Mouse (Mus musculus) liver, postnatal 0 days (tissue): ENCODE results near the gene Lrig3. TPM values are rescaled to one million over a fixed set of nuclear protein-coding genes. Genes with fewer than 3 reads are reported as not detected.

Experiments
- ATAC-seq: fragments of 200-750 bp; cut with Nextera tagmentation; 2 replicates; pipeline ENCODE4 v1.8.0; 2017; ENCODE audit warnings: mild to moderate bottlenecking, moderate library complexity
- DNase-seq: peaks from one replicate; pipeline ENCODE4 v3.0.0-alpha.2; 2016
- H3K27ac ChIP-seq: fragments of 300-500 bp; sonication (generic); 2 replicates; pipeline ENCODE4 v1.5.1; 2014; ENCODE audit warnings: antibody characterized with exemption, moderate library complexity, mild to moderate bottlenecking, low read depth
- H3K27me3 ChIP-seq: fragments of 300-500 bp; sonication (generic); 2 replicates; pipeline ENCODE4 v1.6.1; 2014; ENCODE audit warnings: low read length, control low read depth, mixed read lengths; ENCODE audit not compliant: insufficient read depth
- H3K36me3 ChIP-seq: fragments of 300-500 bp; sonication (generic); replicated peaks from 2 replicates; pipeline ENCODE4 v1.6.1; 2014; ENCODE audit warnings: mild to moderate bottlenecking, control low read depth, low read length, moderate library complexity, mixed read lengths; ENCODE audit not compliant: insufficient read depth
- H3K4me1 ChIP-seq: fragments of 300-500 bp; sonication (generic); 2 replicates; pipeline ENCODE4 v1.6.1; 2014; ENCODE audit warnings: antibody characterized with exemption, mild to moderate bottlenecking, control low read depth; ENCODE audit not compliant: insufficient read depth
- H3K4me2 ChIP-seq: fragments of 300-500 bp; sonication (generic); 2 replicates; pipeline ENCODE4 v1.6.1; 2014; ENCODE audit warnings: low read depth, mild to moderate bottlenecking, low read length, moderate library complexity, mixed read lengths
- H3K4me3 ChIP-seq: fragments of 300-500 bp; sonication (generic); 2 replicates; pipeline ENCODE4 v1.5.1; 2014; ENCODE audit warnings: low read depth, low read length
- H3K9ac ChIP-seq: fragments of 300-500 bp; sonication (generic); replicated peaks from 2 replicates; pipeline ENCODE4 v1.6.1; 2014; ENCODE audit warnings: mild to moderate bottlenecking, moderate library complexity
- H3K9me3 ChIP-seq: fragments of 300-500 bp; sonication (generic); 2 replicates; pipeline ENCODE4 v1.6.1; 2016; ENCODE audit warnings: mild to moderate bottlenecking, control low read depth, low read length, mixed read lengths
- CTCF ChIP-seq: sonication (generic); IDR thresholded peaks from 2 replicates; pipeline ENCODE4 v1.5.1; 2016; ENCODE audit warnings: antibody characterized with exemption, low read depth
- EP300 ChIP-seq: IDR thresholded peaks from 2 replicates; pipeline ENCODE4 v1.6.1; 2016; ENCODE audit warnings: antibody characterized with exemption, low read depth, mild to moderate bottlenecking
- WGBS: fragments of 180-500 bp; shearing (Covaris S2); extraction: QIAGEN DNeasy Blood & Tissue Kit; methylation state at CpG from one replicate; pipeline ENCODE4 v1.1.7; 2014; ENCODE audit not compliant: insufficient replicate concordance; 5-methylcytosine and 5-hydroxymethylcytosine counted together
- polyA plus RNA-seq: library from polyadenylated mRNA; unstranded; fragments of >200 nt; fragmentation: Nextera tagmentation; extraction: Ambion mirVana; gene quantifications from 2 replicates; pipeline ENCODE4 v1.2.1, GENCODE M21; 2015

Lrig3 gene
- polyA plus RNA-seq, 1 experiment from 2014 or later, result 0.94 TPM

DNA sequence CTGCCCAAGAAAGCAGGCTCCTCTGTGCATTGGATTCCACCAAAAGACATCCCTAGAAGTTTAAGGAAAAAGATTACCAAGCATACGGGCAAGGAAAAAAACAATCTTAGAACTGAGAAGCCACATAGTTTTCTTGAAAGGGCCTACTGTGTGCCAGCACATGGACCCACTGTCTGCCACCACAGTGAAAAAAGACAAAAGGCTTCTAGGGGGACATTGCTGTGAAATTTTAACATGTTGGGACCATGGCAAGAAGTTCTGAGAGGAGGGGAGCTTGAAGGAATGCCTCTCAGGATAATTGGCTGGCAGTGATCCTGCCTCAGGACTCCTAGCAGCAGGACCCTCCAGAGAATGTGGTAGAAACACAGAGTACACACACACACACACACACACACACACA lies 19.8 kb downstream of the Lrig3 start:
- 83% methylated on average over 1 of the region's 1 CpGs for WGBS
- Histone ChIP-seq H3K4me3 (no peak overlapping the region), H3K9me3 (no peaks in the 10 kb centered on the region), H3K4me1 (no peaks in the 10 kb centered on the region), H3K4me2 (no peak overlapping the region), H3K9ac (no peak overlapping the region), H3K27ac (no peak overlapping the region), H3K36me3 (no peaks in the 10 kb centered on the region), H3K27me3 (no peaks in the 10 kb centered on the region)
- ATAC-seq, result no peak
- DNase-seq, result no peak
- TF ChIP-seq EP300 (no peak), CTCF (no peak)

- H3K36me3 ChIP-seq, result no peaks in the 10 kb centered on the region
- no peak for DNase-seq
- no peaks in the 10 kb centered on the region for H3K9me3 ChIP-seq
- no peaks in the 10 kb centered on the region for H3K4me1 ChIP-seq
- no peak overlapping the region for H3K9ac ChIP-seq
- no peak overlapping the region for H3K4me2 ChIP-seq
- no peak for ATAC-seq
- H3K27me3 ChIP-seq, result no peaks in the 10 kb centered on the region
- no peak overlapping the region for H3K27ac ChIP-seq
- TF ChIP-seq CTCF, result no peak
- TF ChIP-seq EP300, result no peak
- WGBS, result 80% methylated on average over 9 of the region's 9 CpGs
- H3K4me3 ChIP-seq, result no peak overlapping the region
Measured at GRCm38 (mm10) chr10:125986443-125986842, 20.5 kb downstream of the Lrig3 start.

- no peak for DNase-seq
- no peak for ATAC-seq
- Histone ChIP-seq H3K4me3 (no peak overlapping the region), H3K9me3 (no peaks in the 10 kb centered on the region), H3K9ac (no peak overlapping the region), H3K4me2 (no peak overlapping the region), H3K36me3 (no peaks in the 10 kb centered on the region), H3K27ac (no peak overlapping the region), H3K4me1 (no peaks in the 10 kb centered on the region), H3K27me3 (no peaks in the 10 kb centered on the region)
- 70% methylated on average over 6 of the region's 6 CpGs for WGBS
- TF ChIP-seq CTCF (no peak), EP300 (no peak)
Measured at GRCm38 (mm10) chr10:125987307-125987706, 21.3 kb downstream of the Lrig3 start.

DNA sequence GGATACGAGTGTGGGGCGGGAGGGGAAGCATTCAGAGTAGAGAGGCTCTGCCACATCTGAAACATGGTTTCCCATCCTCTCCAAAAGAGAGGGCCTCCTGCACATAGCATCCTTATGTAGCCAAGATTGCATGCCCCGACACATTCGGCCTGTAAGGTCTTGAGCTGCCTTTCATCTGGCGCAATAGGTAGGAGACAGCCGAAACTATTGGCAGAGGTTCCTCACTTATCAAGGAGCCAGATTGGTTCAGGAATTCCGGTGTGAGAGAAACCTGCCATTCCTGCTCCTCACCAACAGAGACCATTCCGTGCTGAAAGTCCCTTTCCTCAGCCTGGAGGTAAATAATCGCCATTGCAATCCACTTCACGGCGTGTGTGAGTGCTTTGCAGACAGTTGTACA lies 22.1 kb downstream of the Lrig3 start:
- Histone ChIP-seq H3K36me3 (no peaks in the 10 kb centered on the region), H3K4me1 (no peaks in the 10 kb centered on the region), H3K27ac (no peak overlapping the region), H3K9me3 (no peaks in the 10 kb centered on the region), H3K27me3 (no peaks in the 10 kb centered on the region), H3K4me3 (no peak overlapping the region), H3K4me2 (no peak overlapping the region), H3K9ac (no peak overlapping the region)
- no peak for DNase-seq
- no peak for ATAC-seq
- TF ChIP-seq CTCF (no peak), EP300 (no peak)
- WGBS, result 82% methylated on average over 11 of the region's 11 CpGs

DNA sequence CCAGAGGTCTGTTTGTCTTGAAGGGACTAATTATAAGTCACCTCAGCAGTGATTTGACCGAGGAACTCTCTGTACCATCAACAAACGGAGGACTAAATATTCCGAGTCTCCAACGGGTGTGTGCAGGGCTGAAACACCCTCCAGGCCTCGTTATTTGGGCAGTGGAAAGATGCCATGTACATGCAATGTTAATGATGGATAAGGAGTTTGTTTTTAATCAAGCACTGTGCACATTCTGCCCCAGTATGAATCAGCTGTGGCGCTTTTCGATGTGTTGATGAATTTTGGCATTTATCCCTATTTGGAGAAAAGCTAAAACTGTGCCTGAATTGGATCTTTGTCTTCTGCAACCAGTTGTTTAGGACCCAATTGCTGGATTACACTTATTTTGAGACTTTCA lies 23.9 kb downstream of the Lrig3 start:
- TF ChIP-seq EP300 (no peak), CTCF (no peak)
- Histone ChIP-seq H3K4me3 (no peak overlapping the region), H3K4me2 (no peak overlapping the region), H3K27me3 (no peaks in the 10 kb centered on the region), H3K4me1 (no peaks in the 10 kb centered on the region), H3K9me3 (no peaks in the 10 kb centered on the region), H3K27ac (no peak overlapping the region), H3K36me3 (no peaks in the 10 kb centered on the region), H3K9ac (no peak overlapping the region)
- no peak for DNase-seq
- no peak for ATAC-seq
- WGBS, result 80% methylated on average over 7 of the region's 7 CpGs

GRCm38 (mm10) chr10:125990394-125990793 lies 24.4 kb downstream of the Lrig3 start:
- no peaks in the 10 kb centered on the region for H3K27me3 ChIP-seq
- 74% methylated on average over 5 of the region's 5 CpGs for WGBS

GRCm38 (mm10) chr10:125991819-125992218 lies 25.9 kb downstream of the Lrig3 start:
- Histone ChIP-seq H3K9ac (no peak overlapping the region), H3K27ac (no peak overlapping the region), H3K9me3 (no peaks in the 10 kb centered on the region), H3K27me3 (no peaks in the 10 kb centered on the region), H3K4me1 (no peaks in the 10 kb centered on the region), H3K4me3 (no peak overlapping the region), H3K36me3 (no peaks in the 10 kb centered on the region), H3K4me2 (no peak overlapping the region)
- WGBS, result 85% methylated on average over 7 of the region's 7 CpGs
- no peak for TF ChIP-seq CTCF
- TF ChIP-seq EP300, result no peak
- ATAC-seq, result no peak
- no peak for DNase-seq

More at GRCm38 (mm10) chr10:125990394-125990793, 24.4 kb downstream of the Lrig3 start:
- no peak for TF ChIP-seq EP300
- TF ChIP-seq CTCF, result no peak
- H3K36me3 ChIP-seq, result no peaks in the 10 kb centered on the region
- H3K4me1 ChIP-seq, result no peaks in the 10 kb centered on the region
- H3K4me3 ChIP-seq, result no peak overlapping the region
- H3K9ac ChIP-seq, result no peak overlapping the region
- H3K27ac ChIP-seq, result no peak overlapping the region
- no peaks in the 10 kb centered on the region for H3K9me3 ChIP-seq
- ATAC-seq, result no peak
- DNase-seq, result no peak
- H3K4me2 ChIP-seq, result no peak overlapping the region
